Mouse (Mus musculus) hindbrain, embryonic 16.5 days (tissue): ENCODE data around the gene Slc25a16. TPM values are rescaled to one million over a fixed set of nuclear protein-coding genes. Genes with fewer than 3 reads are reported as not detected.
A peak's percentile ranks its signal among the peaks of the same experiment; 100 is the strongest.

Source experiments
- ATAC-seq: fragments of 200-750 bp; cut with Nextera tagmentation; 2 replicates; pipeline ENCODE4 v1.8.0; 2017; ENCODE audit warnings: moderate TSS enrichment, moderate library complexity
- H3K27ac ChIP-seq: fragments of 300-500 bp; sonication (generic); 2 replicates; pipeline ENCODE4 v1.5.1; 2014; ENCODE audit warnings: low read depth, mild to moderate bottlenecking, control low read depth, low read length, moderate library complexity
- H3K27me3 ChIP-seq: fragments of 300-500 bp; sonication (generic); replicated peaks from 2 replicates; pipeline ENCODE4 v1.6.1; 2014; ENCODE audit warnings: low read length; ENCODE audit not compliant: control insufficient read depth, insufficient read depth
- H3K36me3 ChIP-seq: fragments of 300-500 bp; sonication (generic); 2 replicates; pipeline ENCODE4 v1.6.1; 2014; ENCODE audit warnings: mild to moderate bottlenecking, low read length, moderate library complexity, mixed read lengths; ENCODE audit not compliant: control insufficient read depth, insufficient read depth
- H3K4me1 ChIP-seq: fragments of 300-500 bp; sonication (generic); 2 replicates; pipeline ENCODE4 v1.6.1; 2014; ENCODE audit warnings: low read depth, low read length; ENCODE audit not compliant: control insufficient read depth, insufficient read depth
- H3K4me2 ChIP-seq: fragments of 300-500 bp; sonication (generic); 2 replicates; pipeline ENCODE4 v1.6.1; 2014; ENCODE audit warnings: mild to moderate bottlenecking, low read length, control low read depth, moderate library complexity
- H3K4me3 ChIP-seq: fragments of 300-500 bp; sonication (generic); 2 replicates; pipeline ENCODE4 v1.5.1; 2014; ENCODE audit warnings: mild to moderate bottlenecking, low read length, control low read depth, moderate library complexity
- H3K9ac ChIP-seq: fragments of 300-500 bp; sonication (generic); 2 replicates; pipeline ENCODE4 v1.6.1; 2014; ENCODE audit warnings: low read depth, mild to moderate bottlenecking, control low read depth, low read length, moderate library complexity
- H3K9me3 ChIP-seq: fragments of 300-500 bp; sonication (generic); 2 replicates; pipeline ENCODE4 v1.6.1; 2014; ENCODE audit warnings: mild to moderate bottlenecking, low read length, moderate library complexity; ENCODE audit not compliant: control insufficient read depth
- WGBS: fragments of 180-500 bp; shearing (Covaris S2); extraction: QIAGEN DNeasy Blood & Tissue Kit; methylation state at CpG from one replicate; pipeline ENCODE4 v1.1.7; 2014; 5-methylcytosine and 5-hydroxymethylcytosine counted together
- polyA plus RNA-seq: library from polyadenylated mRNA; unstranded; fragments of >200 nt; fragmentation: Nextera tagmentation; extraction: Ambion mirVana; gene quantifications from 2 replicates; pipeline ENCODE4 v1.2.1, GENCODE M21; 2015

The Slc25a16 gene
- polyA plus RNA-seq, 1 experiment from 2014 or later = 15.6 TPM

- no peaks in the 10 kb centered on the region for H3K9me3 ChIP-seq
- 52% methylated on average over 16 of the region's 16 CpGs for WGBS
- H3K4me2 ChIP-seq = no peak overlapping the region
- no peaks in the 10 kb centered on the region for H3K4me1 ChIP-seq
- no peak for ATAC-seq
- H3K36me3 ChIP-seq = peaks cover 5% of the 10 kb centered on the region; the same call in 1 of the 2 replicates
- H3K9ac ChIP-seq = no peak overlapping the region; the same call in 1 of the 2 replicates
- no peak overlapping the region for H3K4me3 ChIP-seq
- no peak overlapping the region for H3K27ac ChIP-seq
- no peaks in the 10 kb centered on the region for H3K27me3 ChIP-seq
These were observed 51.4 kb downstream of the Slc25a16 start for GRCm38 (mm10) chr10:62971821-62972220.

GRCm38 (mm10) chr10:62979667-62980038, 59.2 kb downstream of the Slc25a16 start:
- Histone ChIP-seq H3K36me3 (peaks cover 6% of the 10 kb centered on the region), H3K9me3 (no peaks in the 10 kb centered on the region), H3K27ac (peak overlapping the region; percentile 90), H3K4me2 (peak overlapping the region; percentile 67), H3K27me3 (no peaks in the 10 kb centered on the region), H3K4me3 (peak overlapping the region; percentile 90), H3K9ac (peak overlapping the region; percentile 99), H3K4me1 (peaks cover 4% of the 10 kb centered on the region; the same call in 1 of the 2 replicates)
- WGBS = 8% methylated on average over 10 of the region's 10 CpGs
- no peak; the same call in 1 of the 2 replicates for ATAC-seq

GRCm38 (mm10) chr10:62980039-62980954, 59.9 kb downstream of the Slc25a16 start, which contains the start of gene Rufy2:
Gene Rufy2, plus strand, starts transcription at chr10:62980223.
- no peaks in the 10 kb centered on the region for H3K9me3 ChIP-seq
- H3K4me3 ChIP-seq = peak within 1 kb of the TSS; percentile 90
- peaks cover 4% of the 10 kb centered on the region; the same call in 1 of the 2 replicates for H3K4me1 ChIP-seq
- ATAC-seq = peak; percentile 96
- peak within 1 kb of the TSS; percentile 99 for H3K9ac ChIP-seq
- H3K27me3 ChIP-seq = no peaks in the 10 kb centered on the region
- peaks cover 12% of the 10 kb centered on the region for H3K36me3 ChIP-seq
- peak within 1 kb of the TSS; percentile 90 for H3K27ac ChIP-seq
- under 1% methylated on average over 66 of the region's 77 CpGs for WGBS
- peak within 1 kb of the TSS; percentile 67 for H3K4me2 ChIP-seq

GRCm38 (mm10) chr10:62984072-62984471, 63.6 kb downstream of the Slc25a16 start:
- H3K9ac ChIP-seq = no peak overlapping the region
- no peak overlapping the region for H3K27ac ChIP-seq
- no peaks in the 10 kb centered on the region for H3K27me3 ChIP-seq
- no peak overlapping the region for H3K4me3 ChIP-seq
- 95% methylated on average over 11 of the region's 11 CpGs for WGBS
- H3K4me2 ChIP-seq = no peak overlapping the region
- H3K4me1 ChIP-seq = peaks cover 4% of the 10 kb centered on the region; the same call in 1 of the 2 replicates
- H3K36me3 ChIP-seq = peaks cover 18% of the 10 kb centered on the region
- ATAC-seq = no peak
- no peaks in the 10 kb centered on the region for H3K9me3 ChIP-seq

DNA sequence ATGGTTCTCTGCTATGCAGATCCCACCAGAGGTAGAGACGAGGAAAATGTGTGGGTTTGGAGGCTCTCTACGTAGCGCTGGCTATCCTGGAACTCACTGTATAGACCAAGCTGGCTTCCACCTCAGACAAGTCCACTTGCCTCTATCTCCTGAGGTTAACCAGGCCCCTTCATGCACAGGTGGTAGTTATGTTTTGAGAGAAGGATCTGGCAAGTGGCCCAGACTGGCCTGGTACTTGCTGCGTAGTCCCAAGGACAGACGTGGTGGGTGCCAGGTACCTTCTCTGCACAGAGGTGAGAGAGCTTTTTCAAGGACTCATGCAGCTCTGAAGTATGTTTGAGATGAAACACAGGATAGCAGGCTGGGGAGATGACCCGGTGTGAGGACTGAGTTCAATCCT, 64.1 kb downstream of the Slc25a16 start:
- no peak for ATAC-seq
- H3K4me1 ChIP-seq = peaks cover 4% of the 10 kb centered on the region; the same call in 1 of the 2 replicates
- H3K27ac ChIP-seq = no peak overlapping the region
- H3K36me3 ChIP-seq = peaks cover 18% of the 10 kb centered on the region
- no peak overlapping the region for H3K9ac ChIP-seq
- H3K4me2 ChIP-seq = no peak overlapping the region
- H3K9me3 ChIP-seq = no peaks in the 10 kb centered on the region
- no peak overlapping the region for H3K4me3 ChIP-seq
- WGBS = 95% methylated on average over 6 of the region's 6 CpGs
- no peaks in the 10 kb centered on the region for H3K27me3 ChIP-seq

DNA sequence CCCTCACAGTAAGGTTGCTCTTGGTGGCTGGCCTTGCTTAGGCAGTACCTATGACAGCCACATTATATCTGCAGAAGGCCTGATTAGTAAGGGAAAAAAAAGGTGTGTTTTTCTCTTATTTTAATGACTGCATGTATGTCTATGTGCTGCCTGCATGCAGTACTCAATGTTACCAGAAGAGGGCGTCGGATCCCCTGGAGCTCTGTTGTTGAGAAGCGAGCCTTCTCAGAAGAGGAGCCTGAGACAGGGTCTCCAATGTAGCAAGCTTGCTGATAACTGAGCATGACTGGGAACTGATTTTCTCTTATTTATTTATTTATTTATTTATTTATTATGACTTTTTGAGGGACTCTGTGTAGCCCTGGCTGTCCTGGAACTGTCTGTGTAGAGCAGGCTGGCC, 66.9 kb downstream of the Slc25a16 start:
- H3K4me2 ChIP-seq = no peak overlapping the region
- ATAC-seq = no peak
- no peak overlapping the region for H3K4me3 ChIP-seq
- H3K4me1 ChIP-seq = no peaks in the 10 kb centered on the region
- WGBS = 28% methylated on average over 3 of the region's 3 CpGs
- H3K9me3 ChIP-seq = no peaks in the 10 kb centered on the region
- H3K9ac ChIP-seq = no peak overlapping the region
- H3K27me3 ChIP-seq = no peaks in the 10 kb centered on the region
- H3K36me3 ChIP-seq = peaks cover 35% of the 10 kb centered on the region
- H3K27ac ChIP-seq = no peak overlapping the region

- no peak overlapping the region for H3K4me3 ChIP-seq
- WGBS = 89% methylated on average over 15 of the region's 15 CpGs
- H3K9ac ChIP-seq = no peak overlapping the region
- no peak overlapping the region for H3K27ac ChIP-seq
- peaks cover 41% of the 10 kb centered on the region for H3K36me3 ChIP-seq
- no peaks in the 10 kb centered on the region for H3K9me3 ChIP-seq
- no peaks in the 10 kb centered on the region for H3K27me3 ChIP-seq
- no peak for ATAC-seq
- H3K4me2 ChIP-seq = no peak overlapping the region
- H3K4me1 ChIP-seq = no peaks in the 10 kb centered on the region
These were observed 70.2 kb downstream of the Slc25a16 start for GRCm38 (mm10) chr10:62990636-62991035.

GRCm38 (mm10) chr10:62993991-62994390, 73.6 kb downstream of the Slc25a16 start:
- H3K36me3 ChIP-seq = peaks cover 57% of the 10 kb centered on the region
- H3K4me2 ChIP-seq = no peak overlapping the region
- no peaks in the 10 kb centered on the region for H3K27me3 ChIP-seq
- ATAC-seq = no peak
- H3K9ac ChIP-seq = no peak overlapping the region
- H3K4me1 ChIP-seq = no peaks in the 10 kb centered on the region
- no peak overlapping the region for H3K4me3 ChIP-seq
- no peak overlapping the region for H3K27ac ChIP-seq
- WGBS = 78% methylated on average over 9 of the region's 9 CpGs
- H3K9me3 ChIP-seq = no peaks in the 10 kb centered on the region
